Mouse (Mus musculus) layer of hippocampus, postnatal 14 days (tissue): Measurements from ENCODE around the gene Nfatc3. TPM values are rescaled to one million over a fixed set of nuclear protein-coding genes. Genes with fewer than 3 reads are reported as not detected.

Experiments used
- DNase-seq, 2 experiments: peaks; one replicate each; pipeline ENCODE4 v3.0.0; 2021 to 2022; ENCODE audit warnings: low spot score in 2 of 2, mixed read lengths in 1 of 2
- total RNA-seq, 2 experiments: library from RNA; stranded (reverse); gene quantifications; 2 replicates each; pipeline ENCODE4 v1.2.3; 2021

Gene Nfatc3
- total RNA-seq, 2 experiments from 2014 or later = 9.9 to 11.6 TPM

GRCm38 (mm10) chr8:106123443-106123842 lies 64.8 kb downstream of the Nfatc3 start:
- DNase-seq = no peak

- DNase-seq = no peak
These were observed 67.4 kb downstream of the Nfatc3 start for GRCm38 (mm10) chr8:106126055-106126454.

GRCm38 (mm10) chr8:106127054-106127453 lies 68.4 kb downstream of the Nfatc3 start:
- DNase-seq = no peak

- no peak for DNase-seq
These were observed 69.3 kb downstream of the Nfatc3 start for GRCm38 (mm10) chr8:106127882-106128410.

GRCm38 (mm10) chr8:106129232-106129930 lies 70.7 kb downstream of the Nfatc3 start:
- no peak for DNase-seq

- no peak for DNase-seq
These were observed 71.4 kb downstream of the Nfatc3 start for GRCm38 (mm10) chr8:106129997-106130396.

GRCm38 (mm10) chr8:106130505-106130904 lies 71.9 kb downstream of the Nfatc3 start:
- no peak for DNase-seq

GRCm38 (mm10) chr8:106131021-106131420 lies 72.4 kb downstream of the Nfatc3 start:
- DNase-seq = no peak

GRCm38 (mm10) chr8:106131488-106132222 lies 73.0 kb downstream of the Nfatc3 start:
- no peak for DNase-seq

GRCm38 (mm10) chr8:106132356-106132755 lies 73.7 kb downstream of the Nfatc3 start:
- DNase-seq = no peak

GRCm38 (mm10) chr8:106133526-106133925 lies 74.9 kb downstream of the Nfatc3 start:
- DNase-seq = no peak

- no peak for DNase-seq
These were observed 75.3 kb downstream of the Nfatc3 start for GRCm38 (mm10) chr8:106133946-106134345.

- DNase-seq = no peak
These were observed 76.3 kb downstream of the Nfatc3 start for GRCm38 (mm10) chr8:106134751-106135571.

- DNase-seq = no peak
These were observed 77.0 kb downstream of the Nfatc3 start for GRCm38 (mm10) chr8:106135672-106136071.

- no peak for DNase-seq
These were observed 77.8 kb downstream of the Nfatc3 start, which contains the start of gene Esrp2 for GRCm38 (mm10) chr8:106136156-106137130. TSS of gene Esrp2 (minus strand) at chr8:106136974.

GRCm38 (mm10) chr8:106137218-106137905 lies 78.7 kb downstream of the Nfatc3 start:
- no peak for DNase-seq

GRCm38 (mm10) chr8:106137906-106138477 lies 79.4 kb downstream of the Nfatc3 start:
- no peak for DNase-seq

GRCm38 (mm10) chr8:106138616-106139015 lies 80.0 kb downstream of the Nfatc3 start:
- DNase-seq = no peak

- DNase-seq = no peak
These were observed 81.6 kb downstream of the Nfatc3 start for GRCm38 (mm10) chr8:106140191-106140590.
